ENCODE assay signal across 21 mouse cellular contexts in genomic region chr6:38293708-38294107, GRCm38 (mm10). TPM values are rescaled to one million over a fixed set of nuclear protein-coding genes. Genes with fewer than 3 reads are reported as not detected.
DNase-seq lines count a peak whose midpoint lies in the region; ATAC-seq and TF ChIP-seq lines count a peak whose summit lies in the region.
"Had no signal": no experiment of that assay in that cellular context is flagged by ENCODE, and none has a peak within 500 bp of the region (broad histone marks: within the 10 kb centered on the region; RNA-seq: fewer than 3 reads in every experiment).

No protein-coding gene starts in this region.

- H3K27ac ChIP-seq in intestine, postnatal 0 days (ENCODE audit: low read depth, low read length), result no peak overlapping the region
- no peak overlapping the region for H3K27ac ChIP-seq in intestine, embryonic 16.5 days (ENCODE audit: low read length)
- H3K27ac ChIP-seq in lung, embryonic 14.5 days (ENCODE audit: low read depth), result no peak overlapping the region
- H3K27ac ChIP-seq: embryonic facial prominence, embryonic 13.5 days; heart, embryonic 10.5 days; hindbrain, embryonic 14.5 days; intestine, embryonic 15.5 days; limb, embryonic 10.5 days; liver, embryonic 13.5 days had no signal

- H3K36me3 ChIP-seq in intestine, postnatal 0 days (ENCODE audit: control insufficient read depth, insufficient read depth), result peaks cover 29% of the 10 kb centered on the region
- H3K36me3 ChIP-seq in intestine, embryonic 16.5 days (ENCODE audit: control insufficient read depth, insufficient read depth, low read length), result peaks cover 15% of the 10 kb centered on the region; the same call in 1 of the 2 replicates
- H3K36me3 ChIP-seq in lung, embryonic 14.5 days (ENCODE audit: insufficient read depth), result peaks cover 83% of the 10 kb centered on the region
- H3K36me3 ChIP-seq in E14TG2a.4 (ENCODE audit: insufficient read depth, low read length), result peaks cover 43% of the 10 kb centered on the region

- no peaks in the 10 kb centered on the region for H3K9me3 ChIP-seq in intestine, postnatal 0 days (ENCODE audit: control insufficient read depth)
- no peaks in the 10 kb centered on the region for H3K9me3 ChIP-seq in intestine, embryonic 16.5 days (ENCODE audit: control insufficient read depth, low read length)
- H3K9me3 ChIP-seq in lung, embryonic 14.5 days (ENCODE audit: low read depth, low read length), result no peaks in the 10 kb centered on the region
- H3K9me3 ChIP-seq in E14TG2a.4 (ENCODE audit: low read length), result peaks cover 16% of the 10 kb centered on the region
- H3K9me3 ChIP-seq: embryonic facial prominence, embryonic 13.5 days; heart, embryonic 10.5 days; intestine, embryonic 15.5 days; limb, embryonic 10.5 days; liver, embryonic 13.5 days had no signal

- 72% methylated on average over 3 of the region's 3 CpGs for WGBS in intestine, postnatal 0 days
- WGBS in intestine, embryonic 16.5 days, result 76% methylated on average over 3 of the region's 3 CpGs
- 63% methylated on average over 3 of the region's 3 CpGs for WGBS in lung, embryonic 14.5 days

- ATAC-seq in intestine, postnatal 0 days, result no peak
- no peak for ATAC-seq in intestine, embryonic 16.5 days
- ATAC-seq in lung, embryonic 14.5 days (ENCODE audit: insufficient read depth), result no peak
- ATAC-seq in megakaryocyte, adult 5-6 weeks (ENCODE audit: poor library complexity, severe bottlenecking), result no peak
- ATAC-seq: forebrain, embryonic 14.5 days; intestine, embryonic 15.5 days had no signal

- peak; percentile 27; the same call in 1 of the 2 replicates for TF ChIP-seq CTCF in intestine, postnatal 0 days (IDR thresholded peaks at IDR 0.05; ENCODE audit: low read depth)
- 0 out of 2 replicates have a peak, but pooled peaks have one; percentile 18 for TF ChIP-seq CTCF in lung, embryonic 14.5 days (IDR thresholded peaks at IDR 0.05; ENCODE audit: low read depth)
- peak; percentile 15; the same call in 1 of the 2 replicates for TF ChIP-seq CTCF in E14TG2a.4 (conservative IDR thresholded peaks at IDR 0.05; ENCODE audit: low read length)

- no peak overlapping the region for H3K4me2 ChIP-seq in intestine, postnatal 0 days (replicated peaks; ENCODE audit: low read depth)
- H3K4me2 ChIP-seq in intestine, embryonic 16.5 days (ENCODE audit: low read depth, low read length), result no peak overlapping the region
- no peak overlapping the region for H3K4me2 ChIP-seq in lung, embryonic 14.5 days
- H3K4me2 ChIP-seq: embryonic facial prominence, embryonic 13.5 days; hindbrain, embryonic 14.5 days; intestine, embryonic 15.5 days; liver, embryonic 13.5 days had no signal

- H3K4me3 ChIP-seq in intestine, postnatal 0 days (ENCODE audit: low read depth, low read length), result no peak overlapping the region
- no peak overlapping the region for H3K4me3 ChIP-seq in intestine, embryonic 16.5 days (ENCODE audit: low read length)
- H3K4me3 ChIP-seq in lung, embryonic 14.5 days (ENCODE audit: low read depth, low read length), result no peak overlapping the region
- H3K4me3 ChIP-seq in E14TG2a.4 (replicated peaks; ENCODE audit: low read length), result no peak overlapping the region
- H3K4me3 ChIP-seq: embryonic facial prominence, embryonic 13.5 days; heart, embryonic 10.5 days; intestine, embryonic 15.5 days; limb, embryonic 10.5 days; liver, embryonic 13.5 days; myocyte had no signal

- H3K9ac ChIP-seq in intestine, postnatal 0 days (ENCODE audit: low read depth, low read length), result no peak overlapping the region
- no peak overlapping the region for H3K9ac ChIP-seq in intestine, embryonic 16.5 days (ENCODE audit: low read depth, low read length)
- H3K9ac ChIP-seq in lung, embryonic 14.5 days, result no peak overlapping the region
- H3K9ac ChIP-seq: embryonic facial prominence, embryonic 13.5 days; hindbrain, embryonic 14.5 days; intestine, embryonic 15.5 days; liver, embryonic 13.5 days had no signal

- H3K27me3 ChIP-seq in intestine, postnatal 0 days (replicated peaks; ENCODE audit: control insufficient read depth, insufficient read depth, low read length), result no peaks in the 10 kb centered on the region
- H3K27me3 ChIP-seq in intestine, embryonic 16.5 days (replicated peaks; ENCODE audit: control insufficient read depth, insufficient read depth, low read length), result no peaks in the 10 kb centered on the region
- H3K27me3 ChIP-seq in lung, embryonic 14.5 days (ENCODE audit: insufficient read depth, low read length), result no peaks in the 10 kb centered on the region
- peaks cover 57% of the 10 kb centered on the region for H3K27me3 ChIP-seq in E14TG2a.4 (ENCODE audit: insufficient read depth, low read length)
- H3K27me3 ChIP-seq: embryonic facial prominence, embryonic 13.5 days; intestine, embryonic 15.5 days; liver, embryonic 13.5 days had no signal

- no peaks in the 10 kb centered on the region for H3K4me1 ChIP-seq in intestine, postnatal 0 days (replicated peaks; ENCODE audit: control insufficient read depth, insufficient read depth, low read length)
- H3K4me1 ChIP-seq in intestine, embryonic 16.5 days (ENCODE audit: control insufficient read depth, insufficient read depth, low read length), result no peaks in the 10 kb centered on the region
- 0 out of 2 replicates have a peak, but pooled peaks cover 4% of the 10 kb centered on the region for H3K4me1 ChIP-seq in lung, embryonic 14.5 days (ENCODE audit: insufficient read depth)
- peaks cover 22% of the 10 kb centered on the region for H3K4me1 ChIP-seq in E14TG2a.4 (replicated peaks; ENCODE audit: low read depth, low read length)

- no peak for DNase-seq in lung, embryonic 14.5 days
- DNase-seq in lung, postnatal 10 days, result no peak
- peak; percentile 55 for DNase-seq in 3T3-L1 (ENCODE audit: low read depth, low spot score)
- no peak for DNase-seq in ovary, postnatal 36 days (ENCODE audit: low spot score)
- DNase-seq: cerebellum, adult 2 months; gastrocnemius, postnatal 36 days; kidney, postnatal 14 days; liver, embryonic 13.5 days; right cerebral cortex, postnatal 25 days; thymus, adult 18-20 months had no signal

RNA-seq across cellular contexts. Expression of gene Zc3hav1l, which starts 5.4 kb away (rescaled TPM):
- 1.6 TPM in 2 replicates for polyA plus RNA-seq in intestine, postnatal 0 days (2015; fragmentation: Nextera tagmentation; extraction: Ambion mirVana)
- 4.8 and 5.4 TPM in 2 replicates for polyA plus RNA-seq in intestine, embryonic 16.5 days (2015; fragmentation: Nextera tagmentation; extraction: Ambion mirVana)
- polyA plus RNA-seq in lung, embryonic 14.5 days (2014; fragmentation: Nextera tagmentation; extraction: Ambion mirVana), result 14.2 and 14.4 TPM in 2 replicates
- 2.5 and 2.6 TPM in 2 replicates for total RNA-seq in megakaryocyte, adult 5-6 weeks (2015)
- 1.1 and 1.8 TPM in 2 replicates for total RNA-seq in megakaryocyte, adult 5-6 weeks (2017)

RNA-seq across cellular contexts. Expression of gene D630045J12Rik, which starts 39.9 kb away (rescaled TPM):
- 0.52 and 0.58 TPM in 2 replicates for polyA plus RNA-seq in intestine, postnatal 0 days (2015; fragmentation: Nextera tagmentation; extraction: Ambion mirVana)
- 1.5 and 1.6 TPM in 2 replicates for polyA plus RNA-seq in intestine, embryonic 16.5 days (2015; fragmentation: Nextera tagmentation; extraction: Ambion mirVana)
- polyA plus RNA-seq in lung, embryonic 14.5 days (2014; fragmentation: Nextera tagmentation; extraction: Ambion mirVana), result 5.9 and 6.2 TPM in 2 replicates
- 0.21 and 0.42 TPM in 2 replicates for total RNA-seq in megakaryocyte, adult 5-6 weeks (2015)
- total RNA-seq in megakaryocyte, adult 5-6 weeks (2017), result 0.04 and 0.08 TPM in 2 replicates
